8 mouse cellular contexts compared by ENCODE assay signal in the genomic region with DNA sequence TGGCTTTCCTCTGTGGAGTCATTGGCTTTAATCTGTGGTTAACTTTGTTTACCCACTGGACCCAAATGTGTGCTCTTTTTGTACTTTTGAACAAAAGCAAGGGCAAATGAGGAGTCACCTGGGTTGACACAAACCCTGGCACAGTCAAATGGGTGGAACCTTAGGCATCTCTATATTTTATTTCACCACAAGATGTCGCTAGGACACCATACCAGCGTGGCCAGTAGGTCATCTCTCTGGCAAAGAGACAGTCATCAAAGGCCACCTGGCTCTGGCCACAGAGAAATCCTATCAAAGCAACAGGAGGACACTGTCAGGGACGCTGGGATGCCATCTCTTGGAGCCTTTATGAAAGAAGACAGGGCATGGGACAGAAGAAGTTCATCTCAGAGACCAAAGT.
DNase-seq lines count a peak whose midpoint lies in the region; ATAC-seq and TF ChIP-seq lines count a peak whose summit lies in the region.
"Had no signal": no experiment of that assay in that cellular context is flagged by ENCODE, and none has a peak within 500 bp of the region (broad histone marks: within the 10 kb centered on the region; RNA-seq: fewer than 3 reads in every experiment).

No protein-coding gene starts in this region.

- no peaks in the 10 kb centered on the region; the same call in 1 of the 2 replicates for H3K4me1 ChIP-seq in bone marrow, adult 2 months (ENCODE audit: control insufficient read depth, insufficient read depth, low read length)
- 0 out of 2 replicates have a peak, but pooled peaks cover 3% of the 10 kb centered on the region for H3K4me1 ChIP-seq in embryonic facial prominence, embryonic 14.5 days (ENCODE audit: control insufficient read depth, insufficient read depth, low read length)
- no peaks in the 10 kb centered on the region for H3K4me1 ChIP-seq in kidney, adult 2 months (ENCODE audit: control insufficient read depth, insufficient read depth, low read length)
- no peaks in the 10 kb centered on the region for H3K4me1 ChIP-seq in liver, postnatal 0 days (ENCODE audit: insufficient read depth)

- H3K27me3 ChIP-seq in embryonic facial prominence, embryonic 14.5 days (replicated peaks; ENCODE audit: control insufficient read depth, insufficient read depth, low read length): no peaks in the 10 kb centered on the region; the same call in 1 of the 2 replicates
- H3K27me3 ChIP-seq in kidney, adult 2 months (replicated peaks; ENCODE audit: control insufficient read depth, insufficient read depth, low read length): no peaks in the 10 kb centered on the region
- no peaks in the 10 kb centered on the region for H3K27me3 ChIP-seq in liver, postnatal 0 days (ENCODE audit: insufficient read depth, low read length)
- H3K27me3 ChIP-seq: neural tube, embryonic 13.5 days had no signal

- H3K27ac ChIP-seq in bone marrow, adult 2 months (ENCODE audit: control insufficient read depth, insufficient read depth, low read depth, low read length, poor library complexity): no peak overlapping the region
- H3K27ac ChIP-seq in embryonic facial prominence, embryonic 14.5 days (replicated peaks; ENCODE audit: low read depth, low read length): no peak overlapping the region
- no peak overlapping the region for H3K27ac ChIP-seq in kidney, adult 2 months (ENCODE audit: insufficient read depth, low read depth, low read length)
- H3K27ac ChIP-seq in liver, postnatal 0 days (ENCODE audit: low read depth): no peak overlapping the region
- H3K27ac ChIP-seq: neural tube, embryonic 13.5 days had no signal

- no peaks in the 10 kb centered on the region for H3K9me3 ChIP-seq in embryonic facial prominence, embryonic 14.5 days (ENCODE audit: control insufficient read depth, low read length)
- H3K9me3 ChIP-seq in liver, postnatal 0 days (ENCODE audit: low read length): no peaks in the 10 kb centered on the region
- H3K9me3 ChIP-seq: neural tube, embryonic 13.5 days had no signal

- H3K4me3 ChIP-seq in bone marrow, adult 2 months (replicated peaks; ENCODE audit: control insufficient read depth, low read depth, low read length): no peak overlapping the region
- H3K4me3 ChIP-seq in embryonic facial prominence, embryonic 14.5 days (ENCODE audit: low read depth, low read length): no peak overlapping the region
- H3K4me3 ChIP-seq in kidney, adult 2 months (ENCODE audit: insufficient read depth, low read depth, low read length): no peak overlapping the region
- H3K4me3 ChIP-seq in liver, postnatal 0 days (ENCODE audit: low read depth, low read length): no peak overlapping the region
- H3K4me3 ChIP-seq: neural tube, embryonic 13.5 days had no signal

- TF ChIP-seq EP300 in liver, postnatal 0 days (IDR thresholded peaks at IDR 0.05; ENCODE audit: low read depth): no peak

- H3K9ac ChIP-seq in embryonic facial prominence, embryonic 14.5 days (ENCODE audit: low read depth, low read length): no peak overlapping the region
- no peak overlapping the region for H3K9ac ChIP-seq in liver, postnatal 0 days (replicated peaks)
- H3K9ac ChIP-seq: neural tube, embryonic 13.5 days had no signal

- 9% methylated on average over 3 of the region's 3 CpGs for WGBS in bone marrow, adult 2 months
- WGBS in embryonic facial prominence, embryonic 14.5 days: 11% methylated on average over 3 of the region's 3 CpGs
- 8% methylated on average over 3 of the region's 3 CpGs for WGBS in kidney, adult 2 months
- WGBS in liver, postnatal 0 days (ENCODE audit: insufficient replicate concordance): 9% methylated on average over 3 of the region's 3 CpGs

- no peaks in the 10 kb centered on the region for H3K36me3 ChIP-seq in embryonic facial prominence, embryonic 14.5 days (ENCODE audit: control insufficient read depth, insufficient read depth, low read length)
- no peaks in the 10 kb centered on the region for H3K36me3 ChIP-seq in kidney, adult 2 months (ENCODE audit: control insufficient read depth, insufficient read depth, low read length)
- no peaks in the 10 kb centered on the region for H3K36me3 ChIP-seq in liver, postnatal 0 days (replicated peaks; ENCODE audit: insufficient read depth, low read length)
- H3K36me3 ChIP-seq: neural tube, embryonic 13.5 days had no signal

- no peak for TF ChIP-seq POLR2A in bone marrow, adult 2 months (IDR thresholded peaks at IDR 0.05; ENCODE audit: borderline replicate concordance, control insufficient read depth, low read depth, low read length)
- no peak for TF ChIP-seq POLR2A in kidney, adult 2 months (IDR thresholded peaks at IDR 0.05; ENCODE audit: low read depth, low read length)

- no peak overlapping the region for H3K4me2 ChIP-seq in embryonic facial prominence, embryonic 14.5 days (ENCODE audit: low read depth, low read length)
- H3K4me2 ChIP-seq in liver, postnatal 0 days (ENCODE audit: low read depth, low read length): no peak overlapping the region
- H3K4me2 ChIP-seq: neural tube, embryonic 13.5 days had no signal

- ATAC-seq in embryonic facial prominence, embryonic 14.5 days (ENCODE audit: low read depth): no peak
- ATAC-seq in liver, postnatal 0 days: peak; percentile 71

- peak; percentile 63 for TF ChIP-seq CTCF in bone marrow, adult 2 months (IDR thresholded peaks at IDR 0.05; ENCODE audit: control insufficient read depth, insufficient read depth, low read length)
- peak; percentile 87 for TF ChIP-seq CTCF in kidney, adult 2 months (conservative IDR thresholded peaks at IDR 0.05; ENCODE audit: insufficient read depth, insufficient read length, low read depth, low read length)
- TF ChIP-seq CTCF in liver, postnatal 0 days (IDR thresholded peaks at IDR 0.05; ENCODE audit: low read depth): peak; percentile 87

- peak; percentile 8 for DNase-seq in urinary bladder, postnatal 25 days (ENCODE audit: low spot score)
- DNase-seq in urinary bladder, postnatal 10 days (ENCODE audit: low spot score): no peak
- DNase-seq in embryonic facial prominence, embryonic 14.5 days (ENCODE audit: low spot score): peak; percentile 61
- peak; percentile 71 for DNase-seq in kidney, adult 2 months
- DNase-seq in liver, postnatal 0 days: peak; percentile 32
- peak; percentile 33 for DNase-seq in thymus, postnatal 14 days
